Mouse (Mus musculus) stomach, postnatal 0 days (tissue): ENCODE results near the gene Haus3. TPM values are rescaled to one million over a fixed set of nuclear protein-coding genes. Genes with fewer than 3 reads are reported as not detected.

Experiments used
- ATAC-seq: fragments of 200-750 bp; cut with Nextera tagmentation; 2 replicates; pipeline ENCODE4 v1.8.0; 2017; ENCODE audit not compliant: low FRiP score, low TSS enrichment
- DNase-seq: peaks from one replicate; pipeline ENCODE4 v3.0.0-alpha.2; 2016; ENCODE audit warnings: low spot score
- H3K27ac ChIP-seq: fragments of 300-500 bp; sonication (generic); replicated peaks from 2 replicates; pipeline ENCODE4 v1.5.1; 2014; ENCODE audit warnings: mild to moderate bottlenecking, control low read depth
- H3K27me3 ChIP-seq: fragments of 300-500 bp; sonication (generic); 2 replicates; pipeline ENCODE4 v1.6.1; 2014; ENCODE audit warnings: low read length; ENCODE audit not compliant: control insufficient read depth, insufficient read depth
- H3K36me3 ChIP-seq: fragments of 300-500 bp; sonication (generic); 2 replicates; pipeline ENCODE4 v1.6.1; 2014; ENCODE audit warnings: low read length, mixed read lengths; ENCODE audit not compliant: control insufficient read depth, insufficient read depth
- H3K4me1 ChIP-seq: fragments of 300-500 bp; sonication (generic); replicated peaks from 2 replicates; pipeline ENCODE4 v1.6.1; 2014; ENCODE audit warnings: antibody characterized with exemption; ENCODE audit not compliant: control insufficient read depth, insufficient read depth
- H3K4me2 ChIP-seq: fragments of 300-500 bp; sonication (generic); replicated peaks from 2 replicates; pipeline ENCODE4 v1.6.1; 2014; ENCODE audit warnings: low read depth, mild to moderate bottlenecking, control low read depth, moderate library complexity
- H3K4me3 ChIP-seq: fragments of 300-500 bp; sonication (generic); 2 replicates; pipeline ENCODE4 v1.5.1; 2014; ENCODE audit warnings: low read depth, low read length, control low read depth
- H3K9ac ChIP-seq: fragments of 300-500 bp; sonication (generic); 2 replicates; pipeline ENCODE4 v1.6.1; 2014; ENCODE audit warnings: mild to moderate bottlenecking, low read length, control low read depth, mixed read lengths
- H3K9me3 ChIP-seq: fragments of 300-500 bp; sonication (generic); 2 replicates; pipeline ENCODE4 v1.6.1; 2016; ENCODE audit warnings: low read length; ENCODE audit not compliant: control insufficient read depth
- CTCF ChIP-seq: IDR thresholded peaks from 2 replicates; pipeline ENCODE4 v1.5.1; 2016; ENCODE audit warnings: antibody characterized with exemption, low read depth, mild to moderate bottlenecking, moderate library complexity
- EP300 ChIP-seq: optimal IDR thresholded peaks from 2 replicates; pipeline ENCODE3; 2016; ENCODE audit warnings: antibody characterized with exemption
- WGBS: fragments of 180-500 bp; shearing (Covaris S2); extraction: QIAGEN DNeasy Blood & Tissue Kit; methylation state at CpG from one replicate; pipeline ENCODE4 v1.1.7; 2014; 5-methylcytosine and 5-hydroxymethylcytosine counted together
- polyA plus RNA-seq: library from polyadenylated mRNA; unstranded; fragments of >200 nt; fragmentation: Nextera tagmentation; extraction: Ambion mirVana; gene quantifications from 2 replicates; pipeline ENCODE4 v1.2.1, GENCODE M21; 2015

Haus3 gene
- polyA plus RNA-seq, 1 experiment from 2014 or later: 12.3 TPM

DNA sequence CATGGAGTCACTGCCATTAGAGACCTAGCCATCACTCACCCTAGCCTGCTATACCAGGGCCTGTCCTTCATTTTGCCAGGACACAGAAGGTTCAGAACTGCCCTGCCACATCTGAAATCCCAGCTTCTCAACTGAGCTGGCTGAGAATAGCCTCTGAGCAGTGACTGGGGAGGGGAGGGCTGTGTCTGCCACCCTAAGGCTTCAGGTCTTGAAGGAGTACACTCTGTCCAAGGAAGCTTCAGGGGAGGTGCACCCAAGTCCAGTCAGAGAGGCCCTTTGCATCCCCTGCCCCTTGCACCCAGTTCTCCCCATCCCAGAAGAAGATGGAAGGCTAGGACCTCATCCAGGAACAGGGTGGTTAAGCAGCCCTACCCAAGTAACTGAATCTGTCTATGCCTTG, 16.5 kb upstream of the Haus3 start:
- peak; percentile 16 for DNase-seq
- H3K9me3 ChIP-seq: no peaks in the 10 kb centered on the region
- H3K36me3 ChIP-seq: no peaks in the 10 kb centered on the region
- H3K4me1 ChIP-seq: peaks cover 23% of the 10 kb centered on the region
- H3K4me3 ChIP-seq: peak overlapping the region; percentile 96
- no peaks in the 10 kb centered on the region for H3K27me3 ChIP-seq
- ATAC-seq: no peak
- TF ChIP-seq EP300 (no peak), CTCF (no peak)
- peak overlapping the region; percentile 93 for H3K9ac ChIP-seq
- peak overlapping the region; percentile 79 for H3K4me2 ChIP-seq
- no peak overlapping the region for H3K27ac ChIP-seq

DNA sequence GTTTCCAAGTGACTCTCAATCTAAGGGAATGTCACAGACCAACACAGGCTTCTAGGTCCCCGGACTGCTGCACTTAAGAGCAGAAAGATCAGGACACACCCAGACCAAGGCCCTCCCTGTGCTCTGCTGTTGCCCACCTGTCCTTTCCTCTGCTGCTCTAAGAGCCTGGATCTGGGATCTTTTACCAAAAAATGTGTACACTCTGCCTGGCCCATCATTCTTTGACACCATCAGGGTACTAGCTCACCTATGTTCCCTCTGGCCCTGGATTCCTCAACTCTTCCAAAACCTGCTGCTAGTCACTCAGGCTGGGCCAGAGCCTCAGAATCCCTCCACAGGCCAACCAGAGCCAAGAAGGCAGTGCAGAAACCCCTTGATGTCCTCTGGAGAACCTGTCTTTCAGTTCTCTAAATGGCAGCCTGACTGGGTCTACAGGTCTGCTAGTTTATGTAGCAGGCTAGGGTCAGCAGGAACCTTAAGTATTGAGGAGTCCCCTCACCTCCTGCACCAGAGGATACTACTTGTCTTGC, 15.8 kb upstream of the Haus3 start:
- WGBS: 60% methylated on average over 1 of the region's 1 CpGs
- no peak for ATAC-seq
- H3K9ac ChIP-seq: peak overlapping the region; percentile 23; the same call in 1 of the 2 replicates
- no peak overlapping the region for H3K4me3 ChIP-seq
- H3K4me1 ChIP-seq: peaks cover 23% of the 10 kb centered on the region
- H3K27me3 ChIP-seq: no peaks in the 10 kb centered on the region
- H3K4me2 ChIP-seq: peak overlapping the region; percentile 79; the same call in 1 of the 2 replicates
- no peaks in the 10 kb centered on the region for H3K36me3 ChIP-seq
- no peak overlapping the region for H3K27ac ChIP-seq
- H3K9me3 ChIP-seq: no peaks in the 10 kb centered on the region
- no peak for DNase-seq
- TF ChIP-seq CTCF (no peak), EP300 (no peak)

DNA sequence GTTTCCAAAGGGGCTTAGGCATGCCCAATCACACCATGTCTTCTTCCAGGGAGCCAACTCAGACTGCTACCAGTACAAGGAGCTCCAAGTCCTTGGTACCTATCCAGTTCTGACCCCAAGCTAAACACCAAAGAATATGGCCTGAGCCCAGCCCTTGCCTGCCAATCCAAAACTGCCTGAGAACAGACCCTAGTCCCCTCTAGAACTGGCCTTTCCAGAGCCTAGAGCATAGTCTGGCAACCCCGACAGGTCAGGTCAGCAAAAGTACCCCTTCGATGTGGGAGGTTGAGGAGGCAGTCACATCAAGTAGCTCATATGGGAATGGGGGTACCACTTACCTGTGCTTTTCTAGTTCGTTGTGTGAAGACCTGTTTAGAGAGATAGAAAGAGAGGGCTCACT, 14.6 kb upstream of the Haus3 start:
- TF ChIP-seq EP300 (no peak), CTCF (no peak)
- ATAC-seq (no peak), DNase-seq (no peak)
- Histone ChIP-seq H3K9me3 (no peaks in the 10 kb centered on the region), H3K4me3 (no peak overlapping the region), H3K27me3 (no peaks in the 10 kb centered on the region), H3K9ac (peak overlapping the region; percentile 13; the same call in 1 of the 2 replicates), H3K36me3 (no peaks in the 10 kb centered on the region), H3K4me1 (peaks cover 23% of the 10 kb centered on the region), H3K27ac (no peak overlapping the region), H3K4me2 (no peak overlapping the region)
- 93% methylated on average over 3 of the region's 3 CpGs for WGBS

DNA sequence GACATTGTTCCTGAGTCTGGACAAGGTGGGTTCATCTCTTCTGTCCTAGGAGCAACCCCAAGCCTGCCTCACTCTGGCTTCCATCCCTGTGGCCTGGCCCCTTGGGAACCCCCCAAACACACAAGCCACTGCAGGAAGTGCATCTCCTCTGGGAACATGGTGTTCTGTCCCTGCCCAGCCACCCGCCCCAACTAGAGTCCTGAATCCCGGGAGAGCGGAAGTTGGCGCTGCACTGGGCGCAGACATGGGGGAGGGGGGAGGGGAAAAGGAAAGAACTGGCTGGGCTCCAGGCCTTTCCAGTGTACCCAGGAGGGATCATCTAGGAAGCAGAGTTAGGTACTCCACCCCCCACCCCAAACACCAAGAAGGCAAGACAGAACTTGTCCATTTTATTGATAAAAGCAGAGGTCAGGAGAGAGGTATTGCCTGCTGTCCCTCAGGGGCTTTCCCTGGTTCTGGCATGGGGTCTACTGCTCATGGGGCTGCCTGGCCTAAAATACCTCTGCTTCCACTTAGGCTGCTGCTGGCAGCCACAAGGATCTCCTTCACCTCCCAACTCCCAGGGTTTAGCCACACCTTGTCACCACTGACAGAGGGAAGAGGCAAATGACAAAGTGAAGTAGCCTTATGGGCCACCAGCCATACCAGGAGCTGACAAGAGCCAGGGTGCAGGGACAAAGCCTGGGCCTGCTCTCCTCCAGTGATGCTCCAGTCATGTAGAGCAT, 14.0 kb upstream of the Haus3 start:
- Histone ChIP-seq H3K9me3 (no peaks in the 10 kb centered on the region), H3K9ac (peak overlapping the region; percentile 13; the same call in 1 of the 2 replicates), H3K4me1 (peaks cover 21% of the 10 kb centered on the region), H3K36me3 (no peaks in the 10 kb centered on the region), H3K4me2 (no peak overlapping the region), H3K27me3 (no peaks in the 10 kb centered on the region), H3K27ac (peak overlapping the region; percentile 65), H3K4me3 (no peak overlapping the region)
- DNase-seq (peak; percentile 65), ATAC-seq (no peak)
- TF ChIP-seq CTCF (no peak), EP300 (no peak)
- WGBS: 53% methylated on average over 5 of the region's 5 CpGs

DNA sequence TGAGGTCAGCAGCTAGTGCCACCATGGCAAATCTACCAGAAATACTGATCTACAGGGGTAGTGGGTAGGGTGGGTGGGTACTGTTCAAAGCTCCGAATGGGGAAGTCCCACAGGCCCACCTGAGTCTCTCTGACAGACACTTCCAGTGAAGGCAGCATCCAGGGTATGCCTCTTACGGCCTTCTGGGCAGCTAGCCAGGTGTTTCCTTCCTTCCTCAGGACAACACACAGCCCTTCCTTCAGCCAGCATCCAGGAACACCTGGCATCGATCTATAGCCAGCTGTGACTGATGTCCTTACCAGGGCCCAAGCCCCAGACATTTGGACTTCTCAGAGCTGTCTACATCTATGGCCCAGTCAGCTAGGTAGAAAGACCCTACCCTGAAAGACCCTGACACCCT, 13.2 kb upstream of the Haus3 start:
- Histone ChIP-seq H3K27me3 (no peaks in the 10 kb centered on the region), H3K27ac (no peak overlapping the region), H3K4me1 (peaks cover 21% of the 10 kb centered on the region), H3K9me3 (no peaks in the 10 kb centered on the region), H3K4me3 (no peak overlapping the region), H3K36me3 (peaks cover 4% of the 10 kb centered on the region), H3K9ac (no peak overlapping the region), H3K4me2 (no peak overlapping the region)
- no peak for TF ChIP-seq CTCF
- no peak for TF ChIP-seq EP300
- ATAC-seq (no peak), DNase-seq (peak; percentile 15)
- WGBS: 62% methylated on average over 3 of the region's 3 CpGs

DNA sequence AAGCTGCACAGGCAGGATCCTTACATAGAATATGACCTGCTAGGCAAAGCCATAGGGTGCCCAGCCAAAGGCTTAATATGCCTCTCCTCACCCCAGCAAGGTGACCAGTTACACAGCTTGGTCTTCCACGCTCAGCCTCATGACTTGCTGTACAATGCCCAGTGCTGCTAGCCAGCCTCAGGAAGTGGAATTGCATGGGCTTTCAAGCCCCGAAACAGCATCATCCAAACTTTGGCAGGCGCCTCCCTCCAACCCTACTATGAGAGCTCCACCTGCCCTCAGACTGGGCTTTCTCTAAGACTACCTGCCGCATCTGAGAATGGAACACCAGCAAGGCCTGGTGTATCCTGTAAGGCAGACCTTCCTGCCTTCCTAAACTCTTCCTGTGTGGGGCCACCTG, 8.5 kb upstream of the Haus3 start:
- no peak overlapping the region for H3K9ac ChIP-seq
- H3K27ac ChIP-seq: no peak overlapping the region
- DNase-seq: no peak
- no peak overlapping the region for H3K4me2 ChIP-seq
- H3K4me3 ChIP-seq: no peak overlapping the region
- peaks cover 3% of the 10 kb centered on the region for H3K4me1 ChIP-seq
- ATAC-seq: no peak
- no peaks in the 10 kb centered on the region for H3K9me3 ChIP-seq
- TF ChIP-seq CTCF (no peak), EP300 (no peak)
- WGBS: 94% methylated on average over 4 of the region's 4 CpGs
- no peaks in the 10 kb centered on the region for H3K27me3 ChIP-seq
- H3K36me3 ChIP-seq: peaks cover 30% of the 10 kb centered on the region
